Mouse (Mus musculus) intestine, embryonic 16.5 days (tissue): ENCODE results near the gene Sorbs1. TPM values are rescaled to one million over a fixed set of nuclear protein-coding genes. Genes with fewer than 3 reads are reported as not detected.

Experiments used
- ATAC-seq: fragments of 200-750 bp; cut with Nextera tagmentation; 2 replicates; pipeline ENCODE4 v1.8.0; 2017; ENCODE audit warnings: moderate TSS enrichment, moderate library complexity
- H3K27ac ChIP-seq: fragments of 300-500 bp; sonication (generic); 2 replicates; pipeline ENCODE4 v1.5.1; 2014; ENCODE audit warnings: mild to moderate bottlenecking, low read length
- H3K27me3 ChIP-seq: fragments of 300-500 bp; sonication (generic); replicated peaks from 2 replicates; pipeline ENCODE4 v1.6.1; 2014; ENCODE audit warnings: low read length, control low read depth, mixed read lengths; ENCODE audit not compliant: control insufficient read depth, insufficient read depth
- H3K36me3 ChIP-seq: fragments of 300-500 bp; sonication (generic); 2 replicates; pipeline ENCODE4 v1.6.1; 2014; ENCODE audit warnings: low read length, control low read depth; ENCODE audit not compliant: control insufficient read depth, insufficient read depth
- H3K4me1 ChIP-seq: fragments of 300-500 bp; sonication (generic); 2 replicates; pipeline ENCODE4 v1.6.1; 2014; ENCODE audit warnings: low read length, control low read depth, mixed read lengths; ENCODE audit not compliant: control insufficient read depth, insufficient read depth
- H3K4me2 ChIP-seq: fragments of 300-500 bp; sonication (generic); 2 replicates; pipeline ENCODE4 v1.6.1; 2014; ENCODE audit warnings: low read depth, low read length, control low read depth
- H3K4me3 ChIP-seq: fragments of 300-500 bp; sonication (generic); 2 replicates; pipeline ENCODE4 v1.5.1; 2014; ENCODE audit warnings: mild to moderate bottlenecking, low read length
- H3K9ac ChIP-seq: fragments of 300-500 bp; sonication (generic); 2 replicates; pipeline ENCODE4 v1.6.1; 2014; ENCODE audit warnings: low read depth, low read length
- H3K9me3 ChIP-seq: fragments of 300-500 bp; sonication (generic); 2 replicates; pipeline ENCODE4 v1.6.1; 2016; ENCODE audit warnings: low read length, control low read depth; ENCODE audit not compliant: control insufficient read depth
- WGBS: fragments of 180-500 bp; shearing (Covaris S2); extraction: QIAGEN DNeasy Blood & Tissue Kit; methylation state at CpG from one replicate; pipeline ENCODE4 v1.1.7; 2014; 5-methylcytosine and 5-hydroxymethylcytosine counted together
- polyA plus RNA-seq: library from polyadenylated mRNA; unstranded; fragments of >200 nt; fragmentation: Nextera tagmentation; extraction: Ambion mirVana; gene quantifications from 2 replicates; pipeline ENCODE4 v1.2.1, GENCODE M21; 2015

Sorbs1 gene
- polyA plus RNA-seq, 1 experiment from 2014 or later: 84.3 TPM

GRCm38 (mm10) chr19:40346908-40347307 lies 166.7 kb downstream of the Sorbs1 start:
- no peak overlapping the region for H3K4me3 ChIP-seq
- no peaks in the 10 kb centered on the region for H3K27me3 ChIP-seq
- peaks cover 12% of the 10 kb centered on the region; the same call in 1 of the 2 replicates for H3K4me1 ChIP-seq
- ATAC-seq: no peak
- H3K4me2 ChIP-seq: no peak overlapping the region
- 80% methylated on average over 3 of the region's 3 CpGs for WGBS
- H3K36me3 ChIP-seq: 0 out of 2 replicates have a peak, but pooled peaks cover 7% of the 10 kb centered on the region
- H3K27ac ChIP-seq: peak overlapping the region; percentile 46; the same call in 1 of the 2 replicates
- no peak overlapping the region for H3K9ac ChIP-seq
- no peaks in the 10 kb centered on the region for H3K9me3 ChIP-seq

GRCm38 (mm10) chr19:40346232-40346844 lies 167.2 kb downstream of the Sorbs1 start:
- 0 out of 2 replicates have a peak, but pooled peaks cover 7% of the 10 kb centered on the region for H3K36me3 ChIP-seq
- ATAC-seq: no peak
- WGBS: 54% methylated on average over 5 of the region's 5 CpGs
- no peaks in the 10 kb centered on the region for H3K27me3 ChIP-seq
- no peaks in the 10 kb centered on the region for H3K9me3 ChIP-seq
- H3K9ac ChIP-seq: no peak overlapping the region
- peaks cover 12% of the 10 kb centered on the region; the same call in 1 of the 2 replicates for H3K4me1 ChIP-seq
- H3K27ac ChIP-seq: peak overlapping the region; percentile 76
- H3K4me3 ChIP-seq: no peak overlapping the region
- no peak overlapping the region for H3K4me2 ChIP-seq

GRCm38 (mm10) chr19:40345684-40346083 lies 167.9 kb downstream of the Sorbs1 start:
- H3K4me1 ChIP-seq: peaks cover 12% of the 10 kb centered on the region; the same call in 1 of the 2 replicates
- peak overlapping the region; percentile 76 for H3K27ac ChIP-seq
- no peak overlapping the region for H3K4me3 ChIP-seq
- no peaks in the 10 kb centered on the region for H3K9me3 ChIP-seq
- no peaks in the 10 kb centered on the region for H3K27me3 ChIP-seq
- no peak for ATAC-seq
- 0 out of 2 replicates have a peak, but pooled peaks cover 1% of the 10 kb centered on the region for H3K36me3 ChIP-seq
- H3K4me2 ChIP-seq: no peak overlapping the region
- 18% methylated on average over 5 of the region's 5 CpGs for WGBS
- no peak overlapping the region for H3K9ac ChIP-seq

- no peak overlapping the region for H3K4me3 ChIP-seq
- H3K4me2 ChIP-seq: no peak overlapping the region
- no peak overlapping the region for H3K9ac ChIP-seq
- peak; percentile 57; the same call in 1 of the 2 replicates for ATAC-seq
- 11% methylated on average over 5 of the region's 5 CpGs for WGBS
- peaks cover 6% of the 10 kb centered on the region; the same call in 1 of the 2 replicates for H3K4me1 ChIP-seq
- H3K27me3 ChIP-seq: no peaks in the 10 kb centered on the region
- no peak overlapping the region for H3K27ac ChIP-seq
- no peaks in the 10 kb centered on the region for H3K9me3 ChIP-seq
- no peaks in the 10 kb centered on the region for H3K36me3 ChIP-seq
Measured at GRCm38 (mm10) chr19:40343018-40343417, 170.6 kb downstream of the Sorbs1 start.

- 26% methylated on average over 6 of the region's 6 CpGs for WGBS
- no peak overlapping the region for H3K27ac ChIP-seq
- H3K9me3 ChIP-seq: no peaks in the 10 kb centered on the region
- H3K9ac ChIP-seq: no peak overlapping the region
- no peak for ATAC-seq
- no peaks in the 10 kb centered on the region; the same call in 1 of the 2 replicates for H3K4me1 ChIP-seq
- H3K4me3 ChIP-seq: no peak overlapping the region
- H3K27me3 ChIP-seq: no peaks in the 10 kb centered on the region
- no peaks in the 10 kb centered on the region for H3K36me3 ChIP-seq
- H3K4me2 ChIP-seq: no peak overlapping the region
Measured at GRCm38 (mm10) chr19:40341141-40341540, 172.4 kb downstream of the Sorbs1 start.

- Histone ChIP-seq H3K9me3 (no peaks in the 10 kb centered on the region), H3K27ac (no peak overlapping the region), H3K4me1 (no peaks in the 10 kb centered on the region), H3K4me3 (no peak overlapping the region), H3K27me3 (no peaks in the 10 kb centered on the region), H3K36me3 (0 out of 2 replicates have a peak, but pooled peaks cover 2% of the 10 kb centered on the region), H3K4me2 (no peak overlapping the region), H3K9ac (no peak overlapping the region)
- WGBS: 66% methylated on average over 4 of the region's 4 CpGs
- peak; percentile 61 for ATAC-seq
Measured at GRCm38 (mm10) chr19:40336694-40337093, 176.9 kb downstream of the Sorbs1 start.

GRCm38 (mm10) chr19:40333905-40334304 lies 179.7 kb downstream of the Sorbs1 start:
- no peaks in the 10 kb centered on the region for H3K4me1 ChIP-seq
- H3K4me2 ChIP-seq: no peak overlapping the region
- ATAC-seq: no peak
- H3K27me3 ChIP-seq: no peaks in the 10 kb centered on the region
- H3K27ac ChIP-seq: no peak overlapping the region
- 0 out of 2 replicates have a peak, but pooled peaks cover 2% of the 10 kb centered on the region for H3K36me3 ChIP-seq
- H3K9ac ChIP-seq: no peak overlapping the region
- 54% methylated on average over 5 of the region's 5 CpGs for WGBS
- H3K9me3 ChIP-seq: no peaks in the 10 kb centered on the region
- H3K4me3 ChIP-seq: no peak overlapping the region

GRCm38 (mm10) chr19:40333081-40333480 lies 180.5 kb downstream of the Sorbs1 start:
- no peak for ATAC-seq
- WGBS: 88% methylated on average over 4 of the region's 4 CpGs

GRCm38 (mm10) chr19:40332303-40332702 lies 181.3 kb downstream of the Sorbs1 start:
- WGBS: 83% methylated on average over 6 of the region's 6 CpGs

More at GRCm38 (mm10) chr19:40333081-40333480, 180.5 kb downstream of the Sorbs1 start:
- H3K4me3 ChIP-seq: no peak overlapping the region
- no peak overlapping the region for H3K4me2 ChIP-seq
- 0 out of 2 replicates have a peak, but pooled peaks cover 2% of the 10 kb centered on the region for H3K36me3 ChIP-seq
- H3K4me1 ChIP-seq: no peaks in the 10 kb centered on the region
- no peaks in the 10 kb centered on the region for H3K9me3 ChIP-seq
- no peak overlapping the region for H3K9ac ChIP-seq
- no peak overlapping the region for H3K27ac ChIP-seq
- no peaks in the 10 kb centered on the region for H3K27me3 ChIP-seq

More at GRCm38 (mm10) chr19:40332303-40332702, 181.3 kb downstream of the Sorbs1 start:
- Histone ChIP-seq H3K4me1 (no peaks in the 10 kb centered on the region), H3K36me3 (0 out of 2 replicates have a peak, but pooled peaks cover 3% of the 10 kb centered on the region), H3K27me3 (no peaks in the 10 kb centered on the region), H3K9me3 (no peaks in the 10 kb centered on the region), H3K4me3 (no peak overlapping the region), H3K4me2 (no peak overlapping the region), H3K9ac (no peak overlapping the region), H3K27ac (no peak overlapping the region)
- ATAC-seq: no peak
